Mouse (Mus musculus): ENCODE measurements around the gene Slc15a1.

Slc15a1 gene

GRCm38 (mm10) chr14:121504781-121505484 lies at the start of gene Slc15a1:
Gene Slc15a1 (minus strand): TSS chr14:121505252.
- no peak for DNase-seq (ENCODE audit: low spot score)

- DNase-seq (ENCODE audit: low spot score) = no peak
Observed at GRCm38 (mm10) chr14:121553785-121554184, 48.7 kb upstream of the Slc15a1 start.

GRCm38 (mm10) chr14:121552586-121552985 lies 47.5 kb upstream of the Slc15a1 start:
- DNase-seq (ENCODE audit: low spot score) = no peak

GRCm38 (mm10) chr14:121549834-121550233 lies 44.8 kb upstream of the Slc15a1 start:
- DNase-seq (ENCODE audit: low spot score) = no peak

GRCm38 (mm10) chr14:121547745-121548144 lies 42.7 kb upstream of the Slc15a1 start:
- DNase-seq (ENCODE audit: low spot score) = no peak

- no peak for DNase-seq (ENCODE audit: low spot score)
Observed at GRCm38 (mm10) chr14:121546621-121547020, 41.6 kb upstream of the Slc15a1 start.

- DNase-seq (ENCODE audit: low spot score) = no peak
Observed at GRCm38 (mm10) chr14:121545551-121546331, 40.7 kb upstream of the Slc15a1 start.

GRCm38 (mm10) chr14:121541262-121541661 lies 36.2 kb upstream of the Slc15a1 start:
- no peak for DNase-seq (ENCODE audit: low spot score)

- no peak for DNase-seq (ENCODE audit: low spot score)
Observed at GRCm38 (mm10) chr14:121534501-121534900, 29.4 kb upstream of the Slc15a1 start.

- DNase-seq (ENCODE audit: low spot score) = no peak
Observed at GRCm38 (mm10) chr14:121530853-121531252, 25.8 kb upstream of the Slc15a1 start.

GRCm38 (mm10) chr14:121527883-121528282 lies 22.8 kb upstream of the Slc15a1 start:
- no peak for DNase-seq (ENCODE audit: low spot score)

GRCm38 (mm10) chr14:121527201-121527600 lies 22.1 kb upstream of the Slc15a1 start:
- DNase-seq (ENCODE audit: low spot score) = no peak

- DNase-seq (ENCODE audit: low spot score) = peak; percentile 15
Observed at GRCm38 (mm10) chr14:121521709-121522108, 16.7 kb upstream of the Slc15a1 start.

- DNase-seq (ENCODE audit: low spot score) = no peak
Observed at GRCm38 (mm10) chr14:121516881-121517280, 11.8 kb upstream of the Slc15a1 start.

GRCm38 (mm10) chr14:121508929-121509328 lies 3.9 kb upstream of the Slc15a1 start:
- DNase-seq (ENCODE audit: low spot score) = no peak

- no peak for DNase-seq (ENCODE audit: low spot score)
Observed at GRCm38 (mm10) chr14:121506336-121506735, 1.3 kb upstream of the Slc15a1 start.

GRCm38 (mm10) chr14:121505485-121505860 lies 421 bp upstream of the Slc15a1 start:
- DNase-seq (ENCODE audit: low spot score) = no peak

- DNase-seq (ENCODE audit: low spot score) = no peak
Observed at GRCm38 (mm10) chr14:121500577-121500976, 4.5 kb downstream of the Slc15a1 start.

- no peak for DNase-seq (ENCODE audit: low spot score)
Observed at GRCm38 (mm10) chr14:121499769-121500168, 5.3 kb downstream of the Slc15a1 start.

- DNase-seq (ENCODE audit: low spot score) = no peak
Observed at GRCm38 (mm10) chr14:121497800-121498199, 7.3 kb downstream of the Slc15a1 start.

GRCm38 (mm10) chr14:121495741-121496140 lies 9.3 kb downstream of the Slc15a1 start:
- no peak for DNase-seq (ENCODE audit: low spot score)

GRCm38 (mm10) chr14:121495120-121495519 lies 9.9 kb downstream of the Slc15a1 start:
- DNase-seq (ENCODE audit: low spot score) = no peak

GRCm38 (mm10) chr14:121494238-121494637 lies 10.8 kb downstream of the Slc15a1 start:
- DNase-seq (ENCODE audit: low spot score) = no peak

Data from MN1 (cell line).